Mouse (Mus musculus) left cerebral cortex, postnatal 36 days (tissue): ENCODE data around the gene Xdh. TPM values are rescaled to one million over a fixed set of nuclear protein-coding genes. Genes with fewer than 3 reads are reported as not detected.

Experiments
- DNase-seq, 2 experiments: peaks; one replicate each; pipeline ENCODE4 v3.0.0; 2021 to 2022; ENCODE audit warnings: low spot score in 2 of 2, mixed read lengths in 1 of 2
- intact Hi-C: fragments of 180-260 bp; cut with DNase I; formaldehyde crosslinking; loops from one replicate; pipeline ENCODE4 v1.15.1; 2025
- total RNA-seq, 2 experiments: library from RNA; stranded (reverse); gene quantifications; 2 replicates each; pipeline ENCODE4 v1.2.3; 2021

Xdh gene
- 10 to 100 TPM in 1 of 2 experiments, 1 to 10 TPM in 1; 5.5 to 14.9 TPM for total RNA-seq

GRCm38 (mm10) chr17:73950062-73950735, at the start of gene Xdh:
Gene Xdh, minus strand, starts transcription at chr17:73950196.
- intact Hi-C loops = no loop called here
- no peak for DNase-seq

- intact Hi-C loops = no loop called here
- no peak for DNase-seq
These were observed 46.1 kb upstream of the Xdh start for GRCm38 (mm10) chr17:73995907-73996645.

GRCm38 (mm10) chr17:73991264-73991663, 41.3 kb upstream of the Xdh start:
- intact Hi-C loops = no loop called here
- no peak for DNase-seq

GRCm38 (mm10) chr17:73986571-73986970, 36.6 kb upstream of the Xdh start:
- no peak for DNase-seq
- intact Hi-C loops = no loop called here

GRCm38 (mm10) chr17:73985936-73986335, 35.9 kb upstream of the Xdh start:
- intact Hi-C loops = no loop called here
- DNase-seq = no peak

GRCm38 (mm10) chr17:73984508-73984907, 34.5 kb upstream of the Xdh start:
- intact Hi-C loops = no loop called here
- no peak for DNase-seq

- intact Hi-C loops = no loop called here
- no peak for DNase-seq
These were observed 32.9 kb upstream of the Xdh start for GRCm38 (mm10) chr17:73982871-73983270.

- intact Hi-C loops = no loop called here
- DNase-seq = no peak
These were observed 26.1 kb upstream of the Xdh start for GRCm38 (mm10) chr17:73976066-73976465.

- DNase-seq = no peak
- intact Hi-C loops = no loop called here
These were observed 22.7 kb upstream of the Xdh start for GRCm38 (mm10) chr17:73972648-73973047.

- intact Hi-C loops = no loop called here
These were observed 21.3 kb upstream of the Xdh start for GRCm38 (mm10) chr17:73971291-73971690.

GRCm38 (mm10) chr17:73970361-73971027, 20.5 kb upstream of the Xdh start:
- intact Hi-C loops = no loop called here
- no peak for DNase-seq

More at GRCm38 (mm10) chr17:73971291-73971690, 21.3 kb upstream of the Xdh start:
- no peak for DNase-seq

GRCm38 (mm10) chr17:73964856-73965255, 14.9 kb upstream of the Xdh start:
- DNase-seq = no peak
- intact Hi-C loops = no loop called here

GRCm38 (mm10) chr17:73962628-73963043, 12.6 kb upstream of the Xdh start:
- no peak for DNase-seq

GRCm38 (mm10) chr17:73961801-73962403, 11.9 kb upstream of the Xdh start:
- intact Hi-C loops = no loop called here
- no peak for DNase-seq

More at GRCm38 (mm10) chr17:73962628-73963043, 12.6 kb upstream of the Xdh start:
- intact Hi-C loops = no loop called here

GRCm38 (mm10) chr17:73960745-73961144, 10.7 kb upstream of the Xdh start:
- no peak for DNase-seq
- intact Hi-C loops = no loop called here

GRCm38 (mm10) chr17:73952103-73952521, 2.1 kb upstream of the Xdh start:
- no peak for DNase-seq
- intact Hi-C loops = no loop called here

GRCm38 (mm10) chr17:73950970-73951369, 974 bp upstream of the Xdh start:
- intact Hi-C loops = no loop called here
- DNase-seq = no peak

GRCm38 (mm10) chr17:73949498-73949897, 498 bp downstream of the Xdh start:
- DNase-seq = no peak
- intact Hi-C loops = no loop called here

GRCm38 (mm10) chr17:73948801-73949200, 1.2 kb downstream of the Xdh start:
- DNase-seq = no peak
- intact Hi-C loops = no loop called here

GRCm38 (mm10) chr17:73948039-73948438, 2.0 kb downstream of the Xdh start:
- DNase-seq = peak in 1 of 2 experiments; percentile 18
- intact Hi-C loops = no loop called here
